Mouse (Mus musculus) heart, postnatal 36 days (tissue): Measurements from ENCODE around the gene Enho. TPM values are rescaled to one million over a fixed set of nuclear protein-coding genes. Genes with fewer than 3 reads are reported as not detected.
"Not testable (repeated sequence)": the region's sequence is repeated elsewhere in the genome, so short reads cannot be mapped to it uniquely, and the experiment has no call there.

Experiments
- DNase-seq, 2 experiments: peaks; one replicate each; pipeline ENCODE4 v3.0.0; 2021 to 2022
- intact Hi-C: fragments of 180-260 bp; cut with DNase I; formaldehyde crosslinking; loops from one replicate; pipeline ENCODE4 v1.15.1; 2025
- total RNA-seq, 2 experiments: library from RNA; stranded (reverse); gene quantifications; 2 replicates each; pipeline ENCODE4 v1.2.3; 2021

Gene Enho
- total RNA-seq: 1 to 10 TPM; 9.1 to 9.9 TPM

- intact Hi-C loops: no loop called here
- peak; percentile 97 for DNase-seq
These were observed at the start of gene Enho for GRCm38 (mm10) chr4:41639913-41640507. Gene Enho (minus strand): TSS chr4:41640324.

- DNase-seq, intact Hi-C loops: not testable (repeated sequence)
These were observed 48.4 kb upstream of the Enho start for GRCm38 (mm10) chr4:41688562-41688961.

DNA sequence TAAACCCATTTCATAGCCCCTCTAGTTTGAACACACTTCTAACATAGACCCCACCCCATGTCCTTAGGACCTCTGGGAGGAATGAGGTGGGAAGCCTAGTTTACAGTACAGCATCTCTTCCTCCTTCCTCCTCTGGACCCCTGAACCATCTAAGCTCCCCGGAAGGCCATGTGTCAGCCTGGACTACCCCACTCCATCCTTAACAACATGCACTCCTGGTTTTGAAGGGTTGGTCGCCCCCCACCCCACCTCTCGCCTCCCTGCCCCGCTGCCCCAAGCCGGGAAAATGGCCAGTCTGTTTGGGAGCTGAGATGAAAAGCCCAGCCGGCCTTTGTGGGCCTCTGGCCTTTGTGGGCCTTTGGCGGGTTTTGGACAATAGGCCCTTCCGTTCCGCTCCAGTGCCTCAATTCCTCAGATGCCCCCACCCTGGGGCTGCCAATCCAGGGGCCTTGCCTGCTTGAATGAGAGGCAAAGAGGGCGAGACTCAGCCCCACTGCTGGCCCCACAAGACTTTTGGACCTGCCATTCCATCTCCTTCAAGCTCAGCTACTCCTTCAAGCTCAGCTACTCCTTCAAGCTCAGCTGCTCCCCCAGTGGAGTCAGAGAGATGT is 45.9 kb upstream of the Enho start:
- DNase-seq, intact Hi-C loops: not testable (repeated sequence)

- DNase-seq, intact Hi-C loops: not testable (repeated sequence)
These were observed 44.9 kb upstream of the Enho start for GRCm38 (mm10) chr4:41684931-41685453.

GRCm38 (mm10) chr4:41684131-41684930 is 44.2 kb upstream of the Enho start:
- DNase-seq, intact Hi-C loops: not testable (repeated sequence)

- DNase-seq, intact Hi-C loops: not testable (repeated sequence)
These were observed 43.2 kb upstream of the Enho start for GRCm38 (mm10) chr4:41683303-41683702.

DNA sequence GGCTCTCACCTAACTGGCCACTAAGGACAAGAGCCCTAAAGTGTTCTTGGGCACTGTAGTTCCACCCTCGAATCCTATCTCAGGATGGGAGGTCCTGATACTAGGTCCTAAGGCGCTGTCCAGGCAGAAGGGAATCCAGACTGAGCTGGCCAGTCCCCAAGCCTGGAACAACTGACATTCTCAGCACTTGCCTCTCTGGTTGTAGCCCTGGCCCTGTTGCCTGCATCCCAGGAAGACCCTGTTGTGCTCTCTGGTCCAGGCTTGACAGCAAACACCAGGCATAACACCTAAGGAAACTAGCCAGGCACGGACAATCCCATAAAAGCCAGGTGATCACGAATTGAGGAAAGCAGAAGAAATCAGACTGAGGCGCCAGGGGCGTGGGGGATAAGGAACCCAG is 42.7 kb upstream of the Enho start:
- intact Hi-C loops: no loop called here
- DNase-seq: no peak

- intact Hi-C loops: no loop called here
- no peak for DNase-seq
These were observed 41.8 kb upstream of the Enho start for GRCm38 (mm10) chr4:41681947-41682346.

DNA sequence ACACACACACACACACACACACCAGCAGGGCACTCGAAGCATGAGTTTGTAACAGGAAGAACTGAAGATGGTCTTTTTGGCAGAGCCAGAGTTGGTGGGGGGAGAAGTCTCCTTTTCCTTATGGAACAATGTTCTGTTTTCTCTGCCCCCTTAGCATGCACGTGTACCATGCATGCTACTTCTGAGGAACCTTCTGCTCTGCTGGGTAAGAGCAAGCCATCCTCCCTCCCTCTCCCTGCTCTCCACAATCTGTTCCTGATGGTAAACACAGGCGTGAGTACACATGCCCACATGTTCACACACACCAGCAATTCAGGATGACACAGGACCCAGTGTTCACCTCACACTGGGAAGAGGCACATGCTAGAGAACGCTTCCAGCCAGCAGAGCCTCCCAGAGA is 41.1 kb upstream of the Enho start:
- DNase-seq: no peak
- intact Hi-C loops: no loop called here

GRCm38 (mm10) chr4:41679291-41679690 is 39.2 kb upstream of the Enho start:
- intact Hi-C loops: no loop called here
- no peak for DNase-seq

DNA sequence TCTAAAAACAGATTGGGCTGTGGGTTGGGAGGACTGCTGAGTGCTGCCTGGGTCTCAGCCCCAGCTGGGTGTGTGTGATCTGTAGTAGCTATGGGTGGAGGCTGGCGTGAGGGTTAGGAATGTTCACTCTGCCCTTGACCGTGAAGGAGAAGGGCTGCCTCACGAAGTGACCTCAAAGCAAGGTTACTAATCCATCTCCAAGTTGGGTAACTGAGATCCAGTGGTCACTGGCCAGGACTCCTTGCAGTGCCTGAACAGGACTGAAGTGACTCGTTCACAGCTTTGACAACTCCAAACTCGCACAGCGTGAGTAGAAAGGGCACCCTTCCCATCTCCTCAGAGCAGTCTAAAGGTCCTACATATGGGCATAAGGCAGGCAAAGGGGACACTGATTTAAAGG is 38.7 kb upstream of the Enho start:
- intact Hi-C loops: no loop called here

DNA sequence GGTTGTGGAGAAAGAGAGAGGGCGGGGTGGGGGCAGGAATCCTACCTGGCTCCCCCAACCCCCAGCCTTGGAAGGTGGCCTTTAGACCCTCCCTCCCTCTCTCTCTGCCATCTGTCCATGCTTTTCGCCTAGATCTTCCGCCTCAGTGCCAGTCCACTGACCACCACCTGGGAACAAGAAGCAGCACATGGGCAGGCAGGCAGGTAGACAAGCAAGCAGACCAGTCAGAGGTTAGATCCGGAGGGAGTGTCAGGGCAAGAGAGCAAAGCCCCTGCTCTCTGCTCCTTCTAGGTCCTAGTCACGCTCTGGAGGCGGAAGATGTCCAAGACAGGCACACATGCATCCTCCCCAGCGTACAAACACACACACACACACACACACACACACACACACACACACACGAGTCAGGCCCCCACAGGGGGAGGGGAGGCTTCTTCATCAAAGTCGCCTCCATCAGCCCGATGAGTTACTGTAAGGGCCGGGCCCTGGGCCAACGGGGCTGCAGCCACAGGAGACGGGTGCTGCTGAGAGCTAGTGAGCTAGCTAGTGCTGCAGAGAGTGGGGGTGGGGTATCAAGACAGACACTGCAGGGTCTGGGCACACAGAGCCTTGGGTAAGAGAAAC is 37.0 kb upstream of the Enho start:
- intact Hi-C loops: no loop called here
- no peak for DNase-seq

More for the DNA sequence above, 38.7 kb upstream of the Enho start:
- DNase-seq: no peak

GRCm38 (mm10) chr4:41676248-41677005 is 36.3 kb upstream of the Enho start:
- DNase-seq: no peak
- intact Hi-C loops: no loop called here

DNA sequence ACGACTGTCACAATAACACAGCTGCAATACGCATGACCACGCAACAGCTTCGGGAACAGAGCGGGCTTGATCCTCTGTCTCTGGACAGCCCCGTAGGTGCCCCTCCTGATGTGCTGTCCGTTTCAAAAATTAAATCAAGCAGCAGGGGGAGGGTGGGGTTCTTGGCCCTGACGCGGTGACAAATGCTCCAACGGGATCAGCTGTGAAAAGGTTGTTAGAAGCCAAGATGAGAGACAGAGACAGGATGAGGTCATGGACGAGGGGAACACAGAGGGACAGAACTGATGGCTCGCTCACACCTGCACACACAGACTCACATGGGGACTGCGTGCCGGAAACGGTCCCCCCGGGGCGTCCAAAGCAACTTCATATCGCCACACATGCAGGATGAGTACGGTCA is 33.1 kb upstream of the Enho start:
- intact Hi-C loops: no loop called here
- no peak for DNase-seq

- DNase-seq: no peak
- intact Hi-C loops: no loop called here
These were observed 32.4 kb upstream of the Enho start for GRCm38 (mm10) chr4:41672522-41672963.

GRCm38 (mm10) chr4:41671963-41672480 is 31.9 kb upstream of the Enho start:
- intact Hi-C loops: no loop called here
- DNase-seq: no peak

DNA sequence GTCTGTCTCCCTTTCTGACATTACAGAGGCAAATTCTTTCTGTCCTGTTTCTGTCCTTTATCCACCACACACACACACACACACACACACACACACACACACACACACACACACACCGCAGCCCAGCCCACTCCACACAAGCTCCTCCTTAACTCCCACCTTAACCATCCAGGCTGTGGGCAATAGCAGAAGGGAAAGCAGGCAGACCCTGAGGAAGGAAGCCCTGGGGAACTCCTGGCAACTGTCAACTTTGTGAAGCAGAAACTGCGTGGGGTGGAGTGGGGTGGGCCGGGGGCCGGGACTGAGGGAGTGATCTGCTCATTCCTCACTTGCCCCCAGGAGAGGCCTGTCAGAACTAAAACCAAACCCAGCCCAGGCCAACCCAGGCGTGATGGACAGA is 31.4 kb upstream of the Enho start:
- intact Hi-C loops: no loop called here

GRCm38 (mm10) chr4:41670836-41671235 is 30.7 kb upstream of the Enho start:
- DNase-seq: no peak
- intact Hi-C loops: no loop called here

More for the DNA sequence above, 31.4 kb upstream of the Enho start:
- DNase-seq: no peak

DNA sequence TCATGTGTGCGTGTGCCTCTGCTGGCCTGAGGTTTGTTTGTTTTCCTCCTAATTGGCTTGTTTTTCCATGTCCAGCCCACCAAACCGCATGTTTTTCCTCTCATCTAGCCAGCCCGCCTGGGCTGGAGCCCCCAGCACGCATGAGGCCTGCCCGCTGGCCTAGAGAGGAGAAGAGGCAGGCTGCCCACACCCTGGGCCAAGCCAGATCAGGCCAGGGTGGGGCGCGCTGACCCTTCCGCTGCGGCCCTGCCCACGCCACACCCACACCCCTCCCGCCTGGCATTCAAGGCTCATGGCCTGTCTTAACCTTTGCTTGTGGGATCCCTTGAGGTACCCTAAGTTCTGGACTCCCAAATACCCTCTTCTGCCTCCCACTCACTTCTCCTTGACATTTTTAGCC is 26.5 kb upstream of the Enho start:
- intact Hi-C loops: no loop called here
- DNase-seq: no peak
